Mouse (Mus musculus) embryonic facial prominence, embryonic 15.5 days (tissue): ENCODE data around the gene Glp2r. TPM values are rescaled to one million over a fixed set of nuclear protein-coding genes. Genes with fewer than 3 reads are reported as not detected.

Source experiments
- ATAC-seq: fragments of 200-750 bp; cut with Nextera tagmentation; 2 replicates; pipeline ENCODE4 v1.8.0; 2017; ENCODE audit warnings: low read depth, moderate TSS enrichment; ENCODE audit not compliant: insufficient number of reproducible peaks, low FRiP score, low TSS enrichment
- H3K27ac ChIP-seq: fragments of 300-500 bp; sonication (generic); replicated peaks from 2 replicates; pipeline ENCODE4 v1.5.1; 2015; ENCODE audit warnings: mild to moderate bottlenecking, inconsistent platforms
- H3K27me3 ChIP-seq: fragments of 300-500 bp; sonication (generic); 2 replicates; pipeline ENCODE4 v1.6.1; 2015; ENCODE audit warnings: inconsistent platforms
- H3K36me3 ChIP-seq: fragments of 300-500 bp; sonication (generic); 2 replicates; pipeline ENCODE4 v1.6.1; 2015; ENCODE audit warnings: mild to moderate bottlenecking, inconsistent platforms
- H3K4me1 ChIP-seq: fragments of 300-500 bp; sonication (generic); 2 replicates; pipeline ENCODE4 v1.6.1; 2015; ENCODE audit warnings: inconsistent platforms
- H3K4me2 ChIP-seq: fragments of 300-500 bp; sonication (generic); replicated peaks from 2 replicates; pipeline ENCODE4 v1.6.1; 2015; ENCODE audit warnings: mild to moderate bottlenecking, inconsistent platforms
- H3K4me3 ChIP-seq: fragments of 300-500 bp; sonication (generic); replicated peaks from 2 replicates; pipeline ENCODE4 v1.5.1; 2015; ENCODE audit warnings: mild to moderate bottlenecking, inconsistent platforms
- H3K9ac ChIP-seq: fragments of 300-500 bp; sonication (generic); 2 replicates; pipeline ENCODE4 v1.6.1; 2015; ENCODE audit warnings: inconsistent platforms
- H3K9me3 ChIP-seq: fragments of 300-500 bp; sonication (generic); replicated peaks from 2 replicates; pipeline ENCODE4 v1.6.1; 2016; ENCODE audit warnings: inconsistent platforms
- WGBS: fragments of 180-500 bp; shearing (Covaris S2); methylation state at CpG from one replicate; pipeline ENCODE4 v1.1.7; 2015; 5-methylcytosine and 5-hydroxymethylcytosine counted together
- polyA plus RNA-seq: library from polyadenylated mRNA; unstranded; fragments of >200 nt; fragmentation: Nextera tagmentation; extraction: Ambion mirVana; gene quantifications from 2 replicates; pipeline ENCODE4 v1.2.1, GENCODE M21; 2015

Glp2r gene
- polyA plus RNA-seq, 1 experiment from 2014 or later: 0.11 TPM

DNA sequence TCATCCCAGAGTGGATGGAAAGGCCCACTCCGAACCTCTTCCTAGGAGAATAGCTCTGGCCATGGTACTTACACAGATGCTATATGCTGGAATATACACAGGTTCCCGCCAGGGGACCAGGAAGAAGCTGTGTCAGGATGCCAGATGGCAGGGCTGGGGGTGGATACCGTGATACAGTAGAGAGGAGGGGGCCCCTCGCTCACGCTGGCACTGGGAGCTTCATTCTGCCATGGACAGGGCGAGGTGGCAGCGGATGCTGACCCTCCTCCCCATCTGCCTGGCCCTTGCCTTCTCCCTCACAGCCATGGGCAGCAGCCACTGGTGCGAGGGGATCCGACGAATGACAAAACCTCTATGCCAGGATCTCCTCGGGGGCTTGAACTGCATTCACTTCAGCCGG is 3.4 kb upstream of the Glp2r start, which contains the start of gene Gsg1l2:
Gene Gsg1l2, plus strand, starts transcription at position 230 of the 400 bp plus-strand sequence.
- WGBS: 82% methylated on average over 12 of the region's 12 CpGs
- Histone ChIP-seq H3K9ac (no peak within 1 kb of the TSS), H3K27me3 (no peaks in the 10 kb centered on the region), H3K4me3 (no peak within 1 kb of the TSS), H3K4me2 (no peak within 1 kb of the TSS), H3K9me3 (no peaks in the 10 kb centered on the region), H3K4me1 (no peaks in the 10 kb centered on the region), H3K36me3 (no peaks in the 10 kb centered on the region), H3K27ac (no peak within 1 kb of the TSS)
- no peak for ATAC-seq

DNA sequence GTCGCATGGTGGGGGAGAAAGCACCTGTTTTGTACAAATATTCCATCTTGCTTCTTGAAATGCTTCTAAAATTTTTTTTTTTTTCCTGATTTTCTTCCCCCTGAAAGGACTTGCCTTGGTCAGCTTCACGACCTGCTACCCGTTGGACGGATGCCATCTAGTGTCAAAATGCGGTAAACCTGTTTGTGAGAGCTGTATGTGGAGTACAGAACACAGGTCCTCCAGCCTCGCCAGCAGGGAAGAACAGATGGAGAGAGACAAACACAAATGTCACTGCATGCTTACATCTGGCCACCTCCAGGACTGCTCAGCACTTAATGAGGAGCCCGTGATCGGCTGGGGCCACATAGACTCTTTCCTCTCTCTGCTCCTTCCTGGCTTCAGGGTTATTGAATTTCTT is 1.6 kb upstream of the Glp2r start:
- no peaks in the 10 kb centered on the region for H3K4me1 ChIP-seq
- H3K36me3 ChIP-seq: no peaks in the 10 kb centered on the region
- H3K27me3 ChIP-seq: no peaks in the 10 kb centered on the region
- H3K4me2 ChIP-seq: no peak overlapping the region
- no peak overlapping the region for H3K9ac ChIP-seq
- no peak for ATAC-seq
- no peak overlapping the region for H3K4me3 ChIP-seq
- WGBS: 29% methylated on average over 8 of the region's 8 CpGs
- H3K9me3 ChIP-seq: no peaks in the 10 kb centered on the region
- no peak overlapping the region for H3K27ac ChIP-seq

DNA sequence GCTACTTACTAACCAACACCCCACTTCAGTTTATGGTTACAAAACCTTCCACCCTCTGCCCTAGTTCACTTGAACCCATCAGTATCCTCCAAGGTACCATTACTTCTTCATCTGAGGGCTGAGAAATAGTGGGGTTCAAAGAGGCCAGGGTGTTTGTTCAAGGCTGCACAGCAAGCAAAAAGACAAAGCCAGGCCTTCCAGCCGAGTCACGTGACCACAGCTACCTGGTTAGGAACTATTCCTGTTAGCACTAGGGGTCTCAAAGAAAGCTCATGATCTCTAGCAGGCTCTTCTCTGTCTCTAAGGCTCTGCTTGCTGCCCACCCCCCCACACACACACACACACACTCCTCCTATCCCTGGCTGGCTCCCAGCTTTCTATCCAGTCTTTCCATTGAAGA is 738 bp upstream of the Glp2r start:
- WGBS: 91% methylated on average over 2 of the region's 2 CpGs
- H3K36me3 ChIP-seq: no peaks in the 10 kb centered on the region
- no peak overlapping the region for H3K4me3 ChIP-seq
- H3K9me3 ChIP-seq: no peaks in the 10 kb centered on the region
- no peaks in the 10 kb centered on the region for H3K27me3 ChIP-seq
- ATAC-seq: no peak
- no peak overlapping the region for H3K27ac ChIP-seq
- no peak overlapping the region for H3K4me2 ChIP-seq
- H3K9ac ChIP-seq: no peak overlapping the region
- no peaks in the 10 kb centered on the region for H3K4me1 ChIP-seq

DNA sequence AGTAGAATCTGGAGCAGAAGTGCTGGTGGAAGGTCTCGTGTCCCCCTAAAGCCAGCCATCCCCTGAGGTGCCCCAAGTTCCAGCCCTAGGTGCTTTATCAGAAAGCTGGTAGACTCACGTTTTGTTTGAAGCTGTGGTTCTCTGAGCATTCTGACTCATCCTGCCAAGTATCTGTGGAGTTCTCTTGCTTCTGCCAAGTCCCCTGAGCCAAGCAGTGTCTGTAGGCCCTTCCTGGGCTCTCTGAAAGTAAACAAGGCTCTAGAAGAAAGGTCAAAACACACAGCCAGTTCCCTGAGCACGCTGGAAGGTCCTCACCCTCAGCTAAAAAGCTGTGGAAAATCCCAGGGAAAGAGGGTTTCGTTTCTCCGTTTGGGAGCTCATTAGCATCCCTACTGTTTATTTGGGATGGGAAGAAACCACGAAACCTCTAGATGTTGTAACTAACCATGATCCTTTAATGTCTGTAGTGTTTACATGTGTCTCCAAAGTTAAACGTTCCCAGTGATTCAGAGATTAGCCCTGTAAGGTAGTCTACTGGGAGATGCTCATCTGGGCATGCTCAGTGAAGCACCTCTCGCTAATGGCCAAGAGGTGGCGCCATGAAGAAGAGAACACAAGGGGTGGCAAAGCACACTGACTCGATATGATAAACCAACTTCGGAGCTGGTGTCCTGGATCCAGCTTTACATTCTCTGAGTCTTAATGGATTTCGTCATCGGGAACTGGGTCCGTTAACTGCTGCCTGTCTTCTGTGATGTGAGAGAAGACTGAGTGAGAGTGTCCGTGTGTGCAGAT is 13.4 kb downstream of the Glp2r start:
- Histone ChIP-seq H3K4me3 (no peak overlapping the region), H3K9me3 (no peaks in the 10 kb centered on the region), H3K27me3 (no peaks in the 10 kb centered on the region), H3K4me1 (no peaks in the 10 kb centered on the region), H3K4me2 (no peak overlapping the region), H3K27ac (no peak overlapping the region), H3K9ac (no peak overlapping the region), H3K36me3 (no peaks in the 10 kb centered on the region)
- no peak for ATAC-seq
- 65% methylated on average over 15 of the region's 15 CpGs for WGBS

DNA sequence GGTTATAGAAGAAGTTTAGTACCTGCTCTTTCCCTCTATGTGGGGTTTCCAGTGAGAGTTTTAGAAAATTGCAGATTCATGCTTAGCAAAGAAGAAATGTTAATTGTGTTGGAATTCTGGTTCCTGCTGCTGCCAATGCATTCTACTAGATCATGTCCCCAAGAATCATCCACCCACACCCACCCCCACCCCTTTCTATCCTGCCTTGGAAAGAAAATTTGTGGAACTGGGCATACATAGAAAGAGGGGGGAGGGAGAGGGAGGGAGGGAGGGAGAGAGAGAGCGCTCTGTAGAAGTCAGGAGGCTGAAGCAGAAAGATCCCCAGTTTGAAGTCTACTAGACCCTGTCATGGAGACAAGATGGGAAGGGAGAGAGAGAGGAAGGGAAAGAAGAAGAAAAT is 14.7 kb downstream of the Glp2r start:
- H3K4me3 ChIP-seq: no peak overlapping the region
- no peaks in the 10 kb centered on the region for H3K36me3 ChIP-seq
- no peak for ATAC-seq
- H3K9me3 ChIP-seq: no peaks in the 10 kb centered on the region
- H3K4me2 ChIP-seq: no peak overlapping the region
- 93% methylated on average over 1 of the region's 1 CpGs for WGBS
- no peak overlapping the region for H3K27ac ChIP-seq
- no peaks in the 10 kb centered on the region for H3K27me3 ChIP-seq
- no peak overlapping the region for H3K9ac ChIP-seq
- H3K4me1 ChIP-seq: no peaks in the 10 kb centered on the region

DNA sequence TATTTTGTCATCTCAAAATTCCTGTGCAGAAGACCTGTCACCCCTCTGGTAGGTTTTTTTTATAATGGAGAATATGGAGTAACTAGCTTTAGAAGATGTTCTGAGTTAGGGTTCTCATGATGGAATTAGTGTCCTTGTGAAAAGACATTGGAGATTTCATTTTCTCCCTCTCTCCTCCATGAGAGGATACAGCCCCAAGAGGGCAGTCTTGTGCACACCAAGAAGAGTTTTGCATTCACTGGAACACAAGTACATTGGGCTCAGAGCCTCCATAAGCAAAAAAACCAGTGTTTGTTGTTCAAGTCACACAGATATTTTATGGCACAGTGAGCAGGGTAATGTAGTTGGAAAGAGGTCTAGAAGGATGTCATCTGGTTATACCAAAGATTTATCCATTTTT is 29.4 kb downstream of the Glp2r start:
- no peak for ATAC-seq
- H3K9ac ChIP-seq: no peak overlapping the region
- H3K4me1 ChIP-seq: no peaks in the 10 kb centered on the region
- H3K4me2 ChIP-seq: no peak overlapping the region
- H3K27me3 ChIP-seq: no peaks in the 10 kb centered on the region
- no peaks in the 10 kb centered on the region for H3K36me3 ChIP-seq
- no peak overlapping the region for H3K27ac ChIP-seq
- no peak overlapping the region for H3K4me3 ChIP-seq
- no peaks in the 10 kb centered on the region for H3K9me3 ChIP-seq

DNA sequence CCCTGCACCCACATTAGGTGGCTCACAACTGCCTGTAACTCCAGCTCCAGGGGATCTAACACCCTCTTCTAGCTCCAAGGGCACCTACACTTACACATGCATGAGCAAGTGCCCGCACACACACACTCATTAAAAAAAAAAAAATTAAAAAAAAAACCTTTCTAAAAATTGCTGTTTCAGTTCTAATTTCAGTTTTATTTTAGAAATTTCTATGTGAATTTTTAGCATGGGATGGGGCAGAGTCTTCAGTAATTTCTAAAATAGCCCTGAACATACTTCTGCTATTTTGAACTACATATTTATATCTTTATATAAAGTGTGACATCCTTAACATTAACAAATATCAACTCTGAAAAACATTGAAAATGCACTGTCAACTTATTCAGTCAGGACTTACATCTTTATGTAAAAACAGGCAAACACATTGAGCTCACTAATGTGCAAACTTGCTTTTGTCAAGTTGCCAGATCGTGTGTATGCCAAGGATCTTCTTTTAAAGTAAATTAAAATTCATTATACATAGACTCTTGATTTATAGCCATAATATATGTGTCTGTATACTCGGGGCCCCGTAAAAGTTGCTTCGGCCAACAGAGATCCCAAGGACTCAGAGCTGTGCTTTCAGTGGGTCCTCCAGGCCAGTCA is 32.0 kb downstream of the Glp2r start:
- Histone ChIP-seq H3K27ac (no peak overlapping the region), H3K9ac (no peak overlapping the region), H3K4me3 (no peak overlapping the region), H3K36me3 (no peaks in the 10 kb centered on the region), H3K4me1 (no peaks in the 10 kb centered on the region), H3K9me3 (no peaks in the 10 kb centered on the region), H3K27me3 (no peaks in the 10 kb centered on the region), H3K4me2 (no peak overlapping the region)
- WGBS: 85% methylated on average over 5 of the region's 5 CpGs
- no peak for ATAC-seq

DNA sequence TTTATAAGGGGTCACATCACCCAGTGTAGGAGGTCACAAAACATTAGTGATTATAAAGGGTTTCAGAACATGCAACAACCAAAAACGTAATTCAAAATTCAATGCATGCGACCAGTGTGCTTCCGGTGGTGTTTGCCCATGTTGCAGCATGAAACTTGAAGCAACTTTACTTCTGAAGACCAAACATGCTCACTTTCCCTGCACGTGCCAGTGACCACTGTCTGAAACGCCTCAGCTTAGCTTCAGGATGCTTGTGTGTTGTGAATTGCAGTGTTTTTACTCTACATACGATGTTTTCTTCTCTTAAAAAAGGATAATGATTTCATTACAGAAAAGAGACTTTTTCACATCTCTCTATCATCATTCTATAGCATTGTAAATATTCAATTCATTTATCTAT is 32.6 kb downstream of the Glp2r start:
- Histone ChIP-seq H3K9me3 (no peaks in the 10 kb centered on the region), H3K9ac (no peak overlapping the region), H3K36me3 (no peaks in the 10 kb centered on the region), H3K4me1 (no peaks in the 10 kb centered on the region), H3K27ac (no peak overlapping the region), H3K4me3 (no peak overlapping the region), H3K4me2 (no peak overlapping the region), H3K27me3 (no peaks in the 10 kb centered on the region)
- 75% methylated on average over 6 of the region's 6 CpGs for WGBS
- ATAC-seq: no peak

DNA sequence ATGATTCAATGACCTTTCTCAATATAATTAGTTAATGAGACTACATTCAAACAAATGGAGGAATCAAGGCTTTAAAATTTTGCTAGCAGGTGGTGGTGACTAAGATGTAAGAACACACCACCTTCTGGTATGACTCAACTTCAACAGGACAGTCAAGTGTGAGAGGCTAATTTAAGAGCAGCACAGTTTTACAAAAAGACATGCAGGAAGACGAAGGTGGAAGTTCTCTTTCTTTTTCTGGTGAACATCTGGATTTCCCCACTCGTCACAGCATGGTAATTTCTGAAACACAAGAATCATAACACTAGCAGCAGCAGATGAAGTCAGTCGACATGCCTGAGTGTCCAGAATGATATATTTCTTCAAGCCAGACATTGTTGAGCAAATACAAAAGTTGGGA is 36.4 kb downstream of the Glp2r start:
- H3K4me2 ChIP-seq: no peak overlapping the region
- H3K9ac ChIP-seq: no peak overlapping the region
- 51% methylated on average over 3 of the region's 3 CpGs for WGBS
- no peaks in the 10 kb centered on the region for H3K27me3 ChIP-seq
- H3K36me3 ChIP-seq: no peaks in the 10 kb centered on the region
- H3K4me3 ChIP-seq: no peak overlapping the region
- H3K27ac ChIP-seq: no peak overlapping the region
- no peaks in the 10 kb centered on the region for H3K9me3 ChIP-seq
- ATAC-seq: no peak
- no peaks in the 10 kb centered on the region for H3K4me1 ChIP-seq

DNA sequence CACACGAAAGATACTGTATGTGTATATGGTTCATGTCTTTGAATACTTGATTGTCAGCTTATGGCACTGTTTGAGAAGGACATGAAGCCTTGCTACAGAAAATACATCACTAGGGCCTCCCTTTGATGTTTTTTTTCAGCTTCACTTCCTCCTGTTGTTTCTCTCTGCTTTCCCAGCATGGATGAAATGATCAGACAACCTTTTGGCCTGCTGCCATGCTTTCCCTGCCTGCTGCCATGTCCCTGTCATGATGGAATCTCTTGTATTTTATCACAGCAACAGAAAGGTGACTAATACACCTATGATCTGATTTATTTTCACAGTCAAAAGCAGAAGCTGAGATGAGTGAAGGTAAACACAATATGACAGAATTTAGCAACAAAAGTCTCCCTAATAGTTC is 37.2 kb downstream of the Glp2r start:
- H3K9me3 ChIP-seq: no peaks in the 10 kb centered on the region
- 85% methylated on average over 1 of the region's 1 CpGs for WGBS
- H3K27ac ChIP-seq: no peak overlapping the region
- H3K36me3 ChIP-seq: no peaks in the 10 kb centered on the region
- H3K9ac ChIP-seq: no peak overlapping the region
- H3K4me2 ChIP-seq: no peak overlapping the region
- H3K4me3 ChIP-seq: no peak overlapping the region
- no peak for ATAC-seq
- no peaks in the 10 kb centered on the region for H3K27me3 ChIP-seq
- no peaks in the 10 kb centered on the region for H3K4me1 ChIP-seq

DNA sequence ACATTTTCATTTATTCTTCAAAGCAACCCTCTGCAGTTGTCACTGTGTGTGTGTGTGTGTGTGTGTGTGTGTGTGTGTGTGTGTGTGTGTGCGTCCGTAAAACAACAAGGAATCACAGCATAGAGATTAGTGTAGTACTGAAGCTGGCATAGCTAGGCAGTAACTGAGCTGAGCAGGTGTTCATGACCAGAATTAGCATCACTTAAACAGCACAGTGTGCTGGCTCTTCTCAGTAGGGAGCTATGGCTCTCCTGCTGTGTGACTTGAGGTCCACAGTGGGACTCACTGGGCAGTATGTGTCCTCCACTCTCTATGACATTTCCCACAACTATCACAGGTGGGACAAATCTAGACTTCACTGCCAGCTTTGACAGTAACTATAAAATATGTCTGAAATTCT is 39.9 kb downstream of the Glp2r start:
- no peak overlapping the region for H3K27ac ChIP-seq
- no peak for ATAC-seq
- 89% methylated on average over 2 of the region's 2 CpGs for WGBS

DNA sequence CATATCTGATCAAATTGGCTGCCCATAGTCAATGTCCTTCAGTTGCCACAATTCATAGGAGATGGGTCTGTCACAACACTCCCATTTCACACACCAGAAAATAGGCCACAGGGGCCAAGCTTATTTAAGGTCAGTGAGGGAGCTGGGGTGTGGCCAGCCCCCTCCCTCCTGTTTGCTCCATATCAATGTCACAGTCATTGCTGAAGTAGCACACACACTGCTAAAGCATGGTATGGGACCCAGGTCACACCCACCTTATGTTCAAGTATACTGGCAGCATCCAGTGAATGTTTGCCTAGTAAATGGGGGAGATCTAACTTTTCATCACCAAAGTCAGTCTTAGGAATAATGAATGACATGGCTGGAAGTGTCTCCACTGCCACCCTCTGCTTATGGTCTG is 42.2 kb downstream of the Glp2r start:
- Histone ChIP-seq H3K36me3 (no peaks in the 10 kb centered on the region), H3K27ac (no peak overlapping the region), H3K4me1 (peaks cover 8% of the 10 kb centered on the region), H3K4me2 (no peak overlapping the region), H3K4me3 (no peak overlapping the region), H3K27me3 (no peaks in the 10 kb centered on the region), H3K9ac (no peak overlapping the region), H3K9me3 (no peaks in the 10 kb centered on the region)
- no peak for ATAC-seq

More for the DNA sequence above, 39.9 kb downstream of the Glp2r start:
- no peak overlapping the region for H3K4me3 ChIP-seq
- H3K9ac ChIP-seq: no peak overlapping the region
- H3K9me3 ChIP-seq: no peaks in the 10 kb centered on the region
- peaks cover 8% of the 10 kb centered on the region for H3K4me1 ChIP-seq
- no peak overlapping the region for H3K4me2 ChIP-seq
- H3K36me3 ChIP-seq: no peaks in the 10 kb centered on the region
- H3K27me3 ChIP-seq: no peaks in the 10 kb centered on the region
